9 mouse cellular contexts compared by ENCODE assay signal in the genomic region with DNA sequence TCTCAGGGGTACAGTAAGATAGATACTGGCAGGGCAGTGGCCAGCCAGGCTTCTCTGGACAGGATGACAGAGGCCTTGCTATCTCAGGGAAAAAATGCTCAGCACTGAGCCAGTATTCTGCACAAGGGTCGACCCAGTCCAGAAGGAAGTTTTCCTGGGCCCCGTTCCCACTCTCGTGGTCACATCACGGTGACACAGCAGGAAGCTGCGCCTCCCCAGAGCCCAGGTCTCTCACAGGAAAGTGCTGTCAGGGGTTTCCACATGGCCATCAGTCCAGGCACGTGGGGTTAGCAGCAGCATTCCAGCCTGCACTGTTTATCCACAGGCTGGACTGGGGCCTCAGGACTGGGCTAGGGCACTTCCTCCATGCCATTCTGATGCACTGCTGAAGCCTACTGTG.
DNase-seq lines count a peak whose midpoint lies in the region; ATAC-seq lines count a peak whose summit lies in the region.
"Had no signal": no experiment of that assay in that cellular context is flagged by ENCODE, and none has a peak within 500 bp of the region (broad histone marks: within the 10 kb centered on the region; RNA-seq: fewer than 3 reads in every experiment).

No protein-coding gene starts in this region.

- H3K36me3 ChIP-seq in limb, embryonic 15.5 days: no peaks in the 10 kb centered on the region
- no peaks in the 10 kb centered on the region for H3K36me3 ChIP-seq in limb, embryonic 10.5 days
- no peaks in the 10 kb centered on the region for H3K36me3 ChIP-seq in forebrain, embryonic 16.5 days (ENCODE audit: control insufficient read depth, insufficient read depth)
- H3K36me3 ChIP-seq in hindbrain, embryonic 13.5 days: no peaks in the 10 kb centered on the region

- no peaks in the 10 kb centered on the region for H3K4me1 ChIP-seq in limb, embryonic 15.5 days
- no peaks in the 10 kb centered on the region for H3K4me1 ChIP-seq in limb, embryonic 10.5 days
- H3K4me1 ChIP-seq in forebrain, embryonic 16.5 days (replicated peaks; ENCODE audit: control insufficient read depth, insufficient read depth, low read length): no peaks in the 10 kb centered on the region
- no peaks in the 10 kb centered on the region for H3K4me1 ChIP-seq in hindbrain, embryonic 13.5 days (replicated peaks)

- no peak overlapping the region for H3K9ac ChIP-seq in limb, embryonic 15.5 days
- no peak overlapping the region for H3K9ac ChIP-seq in forebrain, embryonic 16.5 days (replicated peaks; ENCODE audit: low read depth, low read length)
- H3K9ac ChIP-seq in hindbrain, embryonic 13.5 days: no peak overlapping the region

- no peak overlapping the region for H3K4me3 ChIP-seq in limb, embryonic 15.5 days
- H3K4me3 ChIP-seq in limb, embryonic 10.5 days: no peak overlapping the region
- H3K4me3 ChIP-seq in forebrain, embryonic 16.5 days (replicated peaks; ENCODE audit: low read length): no peak overlapping the region
- H3K4me3 ChIP-seq in hindbrain, embryonic 13.5 days: no peak overlapping the region

- H3K27ac ChIP-seq in limb, embryonic 15.5 days: no peak overlapping the region
- no peak overlapping the region for H3K27ac ChIP-seq in limb, embryonic 10.5 days
- no peak overlapping the region for H3K27ac ChIP-seq in forebrain, embryonic 16.5 days (ENCODE audit: low read length)
- H3K27ac ChIP-seq in hindbrain, embryonic 13.5 days: no peak overlapping the region

- no peaks in the 10 kb centered on the region for H3K27me3 ChIP-seq in limb, embryonic 15.5 days
- no peaks in the 10 kb centered on the region for H3K27me3 ChIP-seq in limb, embryonic 10.5 days (ENCODE audit: low read depth, poor library complexity, severe bottlenecking)
- H3K27me3 ChIP-seq in forebrain, embryonic 16.5 days (replicated peaks; ENCODE audit: control insufficient read depth, insufficient read depth, low read length): no peaks in the 10 kb centered on the region
- peaks cover 62% of the 10 kb centered on the region for H3K27me3 ChIP-seq in hindbrain, embryonic 13.5 days

- no peak overlapping the region for H3K4me2 ChIP-seq in limb, embryonic 15.5 days
- no peak overlapping the region for H3K4me2 ChIP-seq in forebrain, embryonic 16.5 days (ENCODE audit: low read length)
- no peak overlapping the region for H3K4me2 ChIP-seq in hindbrain, embryonic 13.5 days

- intact Hi-C loops in heart, postnatal 36 days (cut with DNase I): no loop called here

- 0 out of 2 replicates have a peak, but pooled peaks have one; percentile 52 for ATAC-seq in limb, embryonic 15.5 days (ENCODE audit: insufficient number of reproducible peaks, low FRiP score, low TSS enrichment, low read depth)
- ATAC-seq in forebrain, embryonic 16.5 days: no peak
- ATAC-seq in hindbrain, embryonic 13.5 days (ENCODE audit: low FRiP score): no peak
- ATAC-seq: hindbrain, embryonic 16.5 days had no signal

- no peaks in the 10 kb centered on the region for H3K9me3 ChIP-seq in limb, embryonic 15.5 days
- no peaks in the 10 kb centered on the region for H3K9me3 ChIP-seq in limb, embryonic 10.5 days (replicated peaks)
- no peaks in the 10 kb centered on the region for H3K9me3 ChIP-seq in forebrain, embryonic 16.5 days (ENCODE audit: control insufficient read depth, low read length)
- no peaks in the 10 kb centered on the region for H3K9me3 ChIP-seq in hindbrain, embryonic 13.5 days

- no peak for DNase-seq in limb, embryonic 10.5 days (ENCODE audit: low spot score)
- peak; percentile 86 for DNase-seq in fibroblast of lung, adult 2 months (ENCODE audit: low read depth)
- DNase-seq in heart, postnatal 36 days: peak; percentile 62
- DNase-seq in lung, postnatal 25 days (ENCODE audit: low spot score): peak; percentile 7
- no peak for DNase-seq in frontal cortex, postnatal 36 days (ENCODE audit: low spot score in 2 of 2)

- 54% methylated on average over 6 of the region's 6 CpGs for whole genome bisulfite sequencing in limb, embryonic 15.5 days
- 73% methylated on average over 6 of the region's 6 CpGs for WGBS in limb, embryonic 10.5 days
- 73% methylated on average over 6 of the region's 6 CpGs for WGBS in forebrain, embryonic 16.5 days
- 67% methylated on average over 6 of the region's 6 CpGs for WGBS in hindbrain, embryonic 13.5 days

Comparison
In these comparisons a context has a peak if more than half of its experiments do, and no peak if none do; other contexts are left out.
1. DNase-seq: peak in fibroblast of lung, adult 2 months (single experiment), heart, postnatal 36 days (2 of 2) and lung, postnatal 25 days (single experiment); none in limb, embryonic 10.5 days (single experiment) and frontal cortex, postnatal 36 days (0 of 2).